Mouse (Mus musculus) heart, postnatal 0 days (tissue): ENCODE measurements around the gene Pde1c. TPM values are rescaled to one million over a fixed set of nuclear protein-coding genes. Genes with fewer than 3 reads are reported as not detected.

ENCODE experiments used
- ATAC-seq: fragments of 200-750 bp; cut with Nextera tagmentation; 2 replicates; pipeline ENCODE4 v1.8.0; 2017; ENCODE audit warnings: low read depth, moderate number of reproducible peaks, moderate library complexity; ENCODE audit not compliant: insufficient read depth
- DNase-seq: peaks from one replicate; pipeline ENCODE4 v3.0.0-alpha.2; 2016; ENCODE audit warnings: low spot score
- H3K27ac ChIP-seq: fragments of 300-500 bp; sonication (generic); 2 replicates; pipeline ENCODE4 v1.5.1; 2014; ENCODE audit warnings: low read depth, mild to moderate bottlenecking
- H3K27me3 ChIP-seq: fragments of 300-500 bp; sonication (generic); 2 replicates; pipeline ENCODE4 v1.6.1; 2014; ENCODE audit warnings: low read length, mixed read lengths; ENCODE audit not compliant: control insufficient read depth, insufficient read depth
- H3K36me3 ChIP-seq: fragments of 300-500 bp; sonication (generic); replicated peaks from 2 replicates; pipeline ENCODE4 v1.6.1; 2014; ENCODE audit warnings: low read length, mixed read lengths; ENCODE audit not compliant: control insufficient read depth, insufficient read depth
- H3K4me1 ChIP-seq: fragments of 300-500 bp; sonication (generic); 2 replicates; pipeline ENCODE4 v1.6.1; 2014; ENCODE audit warnings: antibody characterized with exemption; ENCODE audit not compliant: control insufficient read depth, insufficient read depth
- H3K4me2 ChIP-seq: fragments of 300-500 bp; sonication (generic); 2 replicates; pipeline ENCODE4 v1.6.1; 2014; ENCODE audit warnings: low read depth, mild to moderate bottlenecking, low read length, moderate library complexity
- H3K4me3 ChIP-seq: fragments of 300-500 bp; sonication (generic); 2 replicates; pipeline ENCODE4 v1.5.1; 2014; ENCODE audit warnings: low read depth, low read length
- H3K9ac ChIP-seq: fragments of 300-500 bp; sonication (generic); replicated peaks from 2 replicates; pipeline ENCODE4 v1.6.1; 2014; ENCODE audit warnings: low read depth, low read length, mixed read lengths
- H3K9me3 ChIP-seq: fragments of 300-500 bp; sonication (generic); replicated peaks from 2 replicates; pipeline ENCODE4 v1.6.1; 2016; ENCODE audit warnings: low read length; ENCODE audit not compliant: control insufficient read depth
- CTCF ChIP-seq: IDR thresholded peaks from 2 replicates; pipeline ENCODE4 v1.5.1; 2016; ENCODE audit warnings: antibody characterized with exemption, control low read depth, low read depth
- EP300 ChIP-seq: IDR thresholded peaks from 2 replicates; pipeline ENCODE4 v1.6.1; 2016; ENCODE audit warnings: antibody characterized with exemption, low read depth
- WGBS: fragments of 180-500 bp; shearing (Covaris S2); extraction: QIAGEN DNeasy Blood & Tissue Kit; methylation state at CpG from one replicate; pipeline ENCODE4 v1.1.7; 2014; 5-methylcytosine and 5-hydroxymethylcytosine counted together
- polyA plus RNA-seq: library from polyadenylated mRNA; unstranded; fragments of >200 nt; fragmentation: Nextera tagmentation; extraction: Ambion mirVana; gene quantifications from 2 replicates; pipeline ENCODE4 v1.2.1, GENCODE M21; 2015
- total RNA-seq: library from RNA; depleted of rRNA; stranded (reverse); fragments of >200 nt; gene quantifications from 2 replicates; pipeline ENCODE4 v1.2.3, GENCODE M21; 2014; ENCODE audit warnings: low replicate concordance

The Pde1c gene
- total and polyA plus RNA-seq, 2 experiments from 2014 or later: 26.8 to 83.2 TPM

DNA sequence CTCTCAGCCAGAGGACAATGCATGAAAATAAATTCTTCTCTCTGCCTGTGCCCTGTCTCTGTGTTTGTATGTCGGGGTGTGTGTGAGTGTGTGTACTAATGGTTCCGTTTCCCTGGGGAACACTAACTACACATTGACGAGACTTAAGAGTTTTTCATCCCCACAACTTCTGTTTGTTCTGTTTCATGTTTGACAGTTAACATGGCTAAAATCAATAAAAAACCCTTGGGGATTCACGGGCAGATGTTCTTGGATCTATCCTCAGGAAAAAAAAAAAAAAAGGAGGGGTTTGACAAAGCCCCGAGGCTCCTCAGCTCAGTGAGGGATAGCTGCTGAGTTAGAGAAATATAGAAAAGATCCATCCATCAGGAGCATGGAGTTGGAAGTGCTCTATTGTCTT lies 524.6 kb downstream of the Pde1c start:
- no peaks in the 10 kb centered on the region for H3K9me3 ChIP-seq
- H3K4me1 ChIP-seq: no peaks in the 10 kb centered on the region
- H3K4me2 ChIP-seq: no peak overlapping the region
- H3K27me3 ChIP-seq: no peaks in the 10 kb centered on the region
- H3K36me3 ChIP-seq: no peaks in the 10 kb centered on the region
- TF ChIP-seq CTCF (no peak), EP300 (no peak)
- ATAC-seq: no peak
- no peak overlapping the region for H3K27ac ChIP-seq
- 71% methylated on average over 5 of the region's 5 CpGs for WGBS
- H3K4me3 ChIP-seq: no peak overlapping the region
- H3K9ac ChIP-seq: no peak overlapping the region
- no peak for DNase-seq

GRCm38 (mm10) chr6:56039476-56040055 lies 529.3 kb downstream of the Pde1c start:
- Histone ChIP-seq H3K9me3 (no peaks in the 10 kb centered on the region), H3K9ac (no peak overlapping the region), H3K27ac (no peak overlapping the region), H3K4me3 (no peak overlapping the region), H3K36me3 (no peaks in the 10 kb centered on the region), H3K27me3 (no peaks in the 10 kb centered on the region), H3K4me2 (no peak overlapping the region), H3K4me1 (no peaks in the 10 kb centered on the region)
- TF ChIP-seq EP300: no peak
- TF ChIP-seq CTCF: no peak
- ATAC-seq (no peak), DNase-seq (no peak)
- 66% methylated on average over 4 of the region's 4 CpGs for WGBS

GRCm38 (mm10) chr6:56035054-56035453 lies 533.8 kb downstream of the Pde1c start:
- no peak overlapping the region for H3K4me3 ChIP-seq
- no peaks in the 10 kb centered on the region for H3K27me3 ChIP-seq
- no peak overlapping the region for H3K4me2 ChIP-seq
- DNase-seq: no peak
- WGBS: 70% methylated on average over 10 of the region's 10 CpGs
- no peaks in the 10 kb centered on the region for H3K36me3 ChIP-seq
- H3K9me3 ChIP-seq: no peaks in the 10 kb centered on the region
- TF ChIP-seq EP300 (no peak), CTCF (no peak)
- H3K27ac ChIP-seq: no peak overlapping the region
- no peak for ATAC-seq
- H3K9ac ChIP-seq: no peak overlapping the region
- no peaks in the 10 kb centered on the region for H3K4me1 ChIP-seq

DNA sequence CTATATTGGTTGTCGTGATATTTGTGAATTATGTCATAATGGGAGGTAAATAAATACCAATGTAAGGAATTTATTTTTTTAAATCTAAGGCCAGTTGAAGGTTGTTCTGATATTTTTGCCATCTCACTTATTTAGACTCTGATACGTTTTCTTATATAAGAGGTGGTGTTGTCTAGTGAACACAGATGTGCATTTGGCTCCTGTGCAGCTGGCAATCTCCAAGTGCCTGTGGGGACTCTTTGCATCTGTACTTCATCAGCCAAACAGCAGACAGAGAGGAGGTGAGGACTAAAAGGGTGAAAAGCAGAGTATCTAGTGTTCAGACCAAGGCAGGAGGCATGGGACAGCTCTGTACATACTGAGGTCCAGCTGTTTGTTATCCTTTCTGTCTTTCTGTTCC lies 536.7 kb downstream of the Pde1c start:
- H3K36me3 ChIP-seq: no peaks in the 10 kb centered on the region
- no peak overlapping the region for H3K4me2 ChIP-seq
- no peaks in the 10 kb centered on the region for H3K27me3 ChIP-seq
- no peak overlapping the region for H3K4me3 ChIP-seq
- TF ChIP-seq CTCF (no peak), EP300 (no peak)
- H3K9me3 ChIP-seq: no peaks in the 10 kb centered on the region
- ATAC-seq (no peak), DNase-seq (no peak)
- H3K9ac ChIP-seq: no peak overlapping the region
- no peaks in the 10 kb centered on the region for H3K4me1 ChIP-seq
- H3K27ac ChIP-seq: no peak overlapping the region
- 61% methylated on average over 2 of the region's 2 CpGs for WGBS

- TF ChIP-seq EP300: no peak
- no peak for TF ChIP-seq CTCF
- no peak for DNase-seq
- H3K9ac ChIP-seq: no peak overlapping the region
- H3K4me3 ChIP-seq: no peak overlapping the region
- H3K4me2 ChIP-seq: no peak overlapping the region
- 65% methylated on average over 5 of the region's 5 CpGs for WGBS
- ATAC-seq: no peak
- no peaks in the 10 kb centered on the region for H3K9me3 ChIP-seq
- no peak overlapping the region for H3K27ac ChIP-seq
- no peaks in the 10 kb centered on the region for H3K27me3 ChIP-seq
- H3K4me1 ChIP-seq: no peaks in the 10 kb centered on the region
- H3K36me3 ChIP-seq: no peaks in the 10 kb centered on the region
Measured at GRCm38 (mm10) chr6:56029986-56030385, 538.9 kb downstream of the Pde1c start.

GRCm38 (mm10) chr6:56027966-56028365 lies 540.9 kb downstream of the Pde1c start:
- DNase-seq (no peak), ATAC-seq (no peak)
- TF ChIP-seq EP300 (no peak), CTCF (no peak)

More at GRCm38 (mm10) chr6:56027966-56028365, 540.9 kb downstream of the Pde1c start:
- H3K9ac ChIP-seq: no peak overlapping the region
- H3K9me3 ChIP-seq: no peaks in the 10 kb centered on the region
- H3K4me1 ChIP-seq: no peaks in the 10 kb centered on the region
- H3K27me3 ChIP-seq: no peaks in the 10 kb centered on the region
- H3K36me3 ChIP-seq: no peaks in the 10 kb centered on the region
- WGBS: 72% methylated on average over 5 of the region's 5 CpGs
- H3K27ac ChIP-seq: no peak overlapping the region
- no peak overlapping the region for H3K4me3 ChIP-seq
- H3K4me2 ChIP-seq: no peak overlapping the region
